Mouse (Mus musculus) hindbrain, embryonic 14.5 days (tissue): ENCODE results near the gene Stk38l. TPM values are rescaled to one million over a fixed set of nuclear protein-coding genes. Genes with fewer than 3 reads are reported as not detected.
A peak's percentile ranks its signal among the peaks of the same experiment; 100 is the strongest.

Source experiments
- ATAC-seq: fragments of 200-750 bp; cut with Nextera tagmentation; 2 replicates; pipeline ENCODE4 v1.8.0; 2017; ENCODE audit warnings: moderate number of reproducible peaks, mild to moderate bottlenecking, moderate TSS enrichment, moderate library complexity; ENCODE audit not compliant: low FRiP score
- DNase-seq: peaks from one replicate; pipeline ENCODE4 v3.0.0-alpha.2; 2015; ENCODE audit warnings: low spot score
- H3K27ac ChIP-seq: fragments of 300-500 bp; sonication (generic); 2 replicates; pipeline ENCODE4 v1.5.1; 2014; ENCODE audit warnings: mild to moderate bottlenecking, moderate library complexity
- H3K27me3 ChIP-seq: fragments of 300-500 bp; sonication (generic); 2 replicates; pipeline ENCODE4 v1.6.1; 2014; ENCODE audit warnings: mild to moderate bottlenecking, low read length, mixed read lengths; ENCODE audit not compliant: control insufficient read depth, insufficient read depth
- H3K36me3 ChIP-seq: fragments of 300-500 bp; sonication (generic); replicated peaks from 2 replicates; pipeline ENCODE4 v1.6.1; 2014; ENCODE audit not compliant: control insufficient read depth, insufficient read depth
- H3K4me1 ChIP-seq: fragments of 300-500 bp; sonication (generic); replicated peaks from 2 replicates; pipeline ENCODE4 v1.6.1; 2014; ENCODE audit warnings: antibody characterized with exemption, low read length, mixed read lengths; ENCODE audit not compliant: control insufficient read depth, insufficient read depth
- H3K4me2 ChIP-seq: fragments of 300-500 bp; sonication (generic); replicated peaks from 2 replicates; pipeline ENCODE4 v1.6.1; 2014; ENCODE audit warnings: mild to moderate bottlenecking, moderate library complexity
- H3K4me3 ChIP-seq: fragments of 300-500 bp; sonication (generic); replicated peaks from 2 replicates; pipeline ENCODE4 v1.5.1; 2014; ENCODE audit warnings: mild to moderate bottlenecking, low read length
- H3K9ac ChIP-seq: fragments of 300-500 bp; sonication (generic); 2 replicates; pipeline ENCODE4 v1.6.1; 2014
- H3K9me3 ChIP-seq: fragments of 300-500 bp; sonication (generic); 2 replicates; pipeline ENCODE4 v1.6.1; 2016; ENCODE audit warnings: low read length; ENCODE audit not compliant: control insufficient read depth
- WGBS: fragments of 180-500 bp; shearing (Covaris S2); extraction: QIAGEN DNeasy Blood & Tissue Kit; methylation state at CpG from one replicate; pipeline ENCODE4 v1.1.7; 2014; 5-methylcytosine and 5-hydroxymethylcytosine counted together
- polyA plus RNA-seq: library from polyadenylated mRNA; unstranded; fragments of >200 nt; fragmentation: Nextera tagmentation; extraction: Ambion mirVana; gene quantifications from 2 replicates; pipeline ENCODE4 v1.2.1, GENCODE M21; 2014

Stk38l gene
- polyA plus RNA-seq, 1 experiment from 2014 or later: 15.6 TPM

GRCm38 (mm10) chr6:146697767-146698166, 27.0 kb upstream of the Stk38l start:
- Histone ChIP-seq H3K4me3 (no peak overlapping the region), H3K9me3 (no peaks in the 10 kb centered on the region), H3K27me3 (no peaks in the 10 kb centered on the region), H3K27ac (no peak overlapping the region), H3K9ac (no peak overlapping the region), H3K4me1 (no peaks in the 10 kb centered on the region), H3K4me2 (no peak overlapping the region), H3K36me3 (no peaks in the 10 kb centered on the region)
- no peak for DNase-seq
- no peak for ATAC-seq
- WGBS: 53% methylated on average over 5 of the region's 5 CpGs

- H3K4me1 ChIP-seq: no peaks in the 10 kb centered on the region
- H3K4me3 ChIP-seq: no peak overlapping the region
- no peak overlapping the region for H3K27ac ChIP-seq
- DNase-seq: no peak
- H3K9me3 ChIP-seq: no peaks in the 10 kb centered on the region
- H3K36me3 ChIP-seq: no peaks in the 10 kb centered on the region
- no peak overlapping the region for H3K9ac ChIP-seq
- no peaks in the 10 kb centered on the region for H3K27me3 ChIP-seq
- no peak overlapping the region for H3K4me2 ChIP-seq
- WGBS: 92% methylated on average over 4 of the region's 4 CpGs
- ATAC-seq: no peak
Measured at GRCm38 (mm10) chr6:146698376-146698775, 26.4 kb upstream of the Stk38l start.

- H3K9me3 ChIP-seq: no peaks in the 10 kb centered on the region
- DNase-seq (no peak), ATAC-seq (no peak)
- no peaks in the 10 kb centered on the region for H3K4me1 ChIP-seq
- WGBS: 98% methylated on average over 1 of the region's 1 CpGs
- H3K36me3 ChIP-seq: no peaks in the 10 kb centered on the region
- H3K4me3 ChIP-seq: no peak overlapping the region
- H3K4me2 ChIP-seq: no peak overlapping the region
- H3K9ac ChIP-seq: no peak overlapping the region
- H3K27ac ChIP-seq: no peak overlapping the region
- no peaks in the 10 kb centered on the region for H3K27me3 ChIP-seq
Measured at GRCm38 (mm10) chr6:146700461-146700860, 24.3 kb upstream of the Stk38l start.

GRCm38 (mm10) chr6:146702126-146702881, 22.5 kb upstream of the Stk38l start:
- Histone ChIP-seq H3K4me3 (no peak overlapping the region), H3K4me2 (no peak overlapping the region), H3K27me3 (no peaks in the 10 kb centered on the region), H3K9me3 (no peaks in the 10 kb centered on the region), H3K4me1 (no peaks in the 10 kb centered on the region), H3K27ac (no peak overlapping the region), H3K9ac (no peak overlapping the region), H3K36me3 (no peaks in the 10 kb centered on the region)
- no peak for DNase-seq
- ATAC-seq: no peak
- WGBS: 75% methylated on average over 11 of the region's 11 CpGs

- Histone ChIP-seq H3K4me3 (no peak overlapping the region), H3K27me3 (no peaks in the 10 kb centered on the region), H3K9me3 (no peaks in the 10 kb centered on the region), H3K36me3 (no peaks in the 10 kb centered on the region), H3K9ac (no peak overlapping the region), H3K4me1 (no peaks in the 10 kb centered on the region), H3K27ac (no peak overlapping the region), H3K4me2 (no peak overlapping the region)
- WGBS: 89% methylated on average over 3 of the region's 3 CpGs
- DNase-seq (no peak), ATAC-seq (no peak)
Measured at GRCm38 (mm10) chr6:146703351-146703750, 21.4 kb upstream of the Stk38l start.

- no peak for DNase-seq
- no peak overlapping the region for H3K4me2 ChIP-seq
- H3K36me3 ChIP-seq: no peaks in the 10 kb centered on the region
- no peak overlapping the region for H3K9ac ChIP-seq
- H3K9me3 ChIP-seq: no peaks in the 10 kb centered on the region
- H3K4me3 ChIP-seq: no peak overlapping the region
- no peak overlapping the region for H3K27ac ChIP-seq
- H3K27me3 ChIP-seq: no peaks in the 10 kb centered on the region
- no peaks in the 10 kb centered on the region for H3K4me1 ChIP-seq
- WGBS: 97% methylated on average over 1 of the region's 1 CpGs
- no peak for ATAC-seq
Measured at GRCm38 (mm10) chr6:146705631-146706030, 19.2 kb upstream of the Stk38l start.

- no peak overlapping the region for H3K9ac ChIP-seq
- no peak overlapping the region for H3K27ac ChIP-seq
- no peaks in the 10 kb centered on the region for H3K27me3 ChIP-seq
- H3K4me3 ChIP-seq: no peak overlapping the region
- no peak overlapping the region for H3K4me2 ChIP-seq
- no peak for DNase-seq
- no peak for ATAC-seq
- no peaks in the 10 kb centered on the region for H3K4me1 ChIP-seq
- no peaks in the 10 kb centered on the region for H3K36me3 ChIP-seq
- no peaks in the 10 kb centered on the region for H3K9me3 ChIP-seq
- 72% methylated on average over 1 of the region's 1 CpGs for WGBS
Measured at GRCm38 (mm10) chr6:146719606-146720005, 5.2 kb upstream of the Stk38l start.

- ATAC-seq: no peak
- peaks cover 6% of the 10 kb centered on the region for H3K4me1 ChIP-seq
- DNase-seq: no peak
- no peaks in the 10 kb centered on the region for H3K9me3 ChIP-seq
- no peaks in the 10 kb centered on the region for H3K27me3 ChIP-seq
- no peak overlapping the region for H3K9ac ChIP-seq
- no peak overlapping the region for H3K4me3 ChIP-seq
- no peak overlapping the region for H3K4me2 ChIP-seq
- no peak overlapping the region for H3K27ac ChIP-seq
- WGBS: 96% methylated on average over 3 of the region's 3 CpGs
- no peaks in the 10 kb centered on the region for H3K36me3 ChIP-seq
Measured at GRCm38 (mm10) chr6:146723805-146724204, 990 bp upstream of the Stk38l start.

GRCm38 (mm10) chr6:146725384-146725791, 593 bp downstream of the Stk38l start:
- under 1% methylated on average over 29 of the region's 30 CpGs for WGBS
- no peaks in the 10 kb centered on the region for H3K27me3 ChIP-seq
- peaks cover 6% of the 10 kb centered on the region for H3K4me1 ChIP-seq
- H3K9ac ChIP-seq: peak overlapping the region; percentile 79
- peak overlapping the region; percentile 89 for H3K4me3 ChIP-seq
- peak overlapping the region; percentile 60 for H3K4me2 ChIP-seq
- H3K36me3 ChIP-seq: no peaks in the 10 kb centered on the region
- ATAC-seq (peak; percentile 47), DNase-seq (peak; percentile 42)
- peak overlapping the region; percentile 84 for H3K27ac ChIP-seq
- H3K9me3 ChIP-seq: no peaks in the 10 kb centered on the region

GRCm38 (mm10) chr6:146731031-146731430, 6.2 kb downstream of the Stk38l start:
- Histone ChIP-seq H3K27ac (no peak overlapping the region), H3K9ac (no peak overlapping the region), H3K36me3 (no peaks in the 10 kb centered on the region), H3K27me3 (no peaks in the 10 kb centered on the region), H3K9me3 (no peaks in the 10 kb centered on the region), H3K4me1 (peaks cover 4% of the 10 kb centered on the region), H3K4me2 (no peak overlapping the region), H3K4me3 (no peak overlapping the region)
- DNase-seq (no peak), ATAC-seq (no peak)
- WGBS: 92% methylated on average over 1 of the region's 1 CpGs
